12 mouse cellular contexts compared by ENCODE assay signal in genomic region chr2:164496331-164496730, GRCm38 (mm10). TPM values are rescaled to one million over a fixed set of nuclear protein-coding genes. Genes with fewer than 3 reads are reported as not detected.
DNase-seq lines count a peak whose midpoint lies in the region; ATAC-seq and TF ChIP-seq lines count a peak whose summit lies in the region.
"Had no signal": no experiment of that assay in that cellular context is flagged by ENCODE, and none has a peak within 500 bp of the region (broad histone marks: within the 10 kb centered on the region; RNA-seq: fewer than 3 reads in every experiment).

No protein-coding gene starts in this region.

- no peak overlapping the region for H3ac ChIP-seq in myocyte (ENCODE audit: control insufficient read depth, insufficient read length)

- H3K4me3 ChIP-seq in lung, embryonic 14.5 days (ENCODE audit: low read depth, low read length): no peak overlapping the region
- peak overlapping the region; percentile 95 for H3K4me3 ChIP-seq in embryonic facial prominence, embryonic 10.5 days
- H3K4me3 ChIP-seq in hindbrain, embryonic 14.5 days (replicated peaks; ENCODE audit: low read length): peak overlapping the region; percentile 83; the same call in 1 of the 2 replicates
- H3K4me3 ChIP-seq in myocyte: peak overlapping the region; percentile 92

- H3K4me1 ChIP-seq in lung, embryonic 14.5 days (ENCODE audit: insufficient read depth): peaks cover 9% of the 10 kb centered on the region
- H3K4me1 ChIP-seq in embryonic facial prominence, embryonic 10.5 days: peaks cover 10% of the 10 kb centered on the region
- peaks cover 17% of the 10 kb centered on the region for H3K4me1 ChIP-seq in hindbrain, embryonic 14.5 days (replicated peaks; ENCODE audit: control insufficient read depth, insufficient read depth, low read length)

- peaks cover 11% of the 10 kb centered on the region for H3K79me2 ChIP-seq in myocyte (ENCODE audit: control insufficient read depth, insufficient read depth)

- peak overlapping the region; percentile 98; the same call in 1 of the 2 replicates for H3K4me2 ChIP-seq in lung, embryonic 14.5 days
- H3K4me2 ChIP-seq in hindbrain, embryonic 14.5 days (replicated peaks): peak overlapping the region; percentile 97
- peak overlapping the region; percentile 83 for H3K4me2 ChIP-seq in myocyte (ENCODE audit: low read depth)

- no peak for ATAC-seq in lung, embryonic 14.5 days (ENCODE audit: insufficient read depth)
- no peak for ATAC-seq in hindbrain, embryonic 14.5 days (ENCODE audit: low FRiP score)

- intact Hi-C loops in left cerebral cortex, postnatal 14 days (cut with DNase I): loop anchor here (2.0 kb wide), 1 partner anchor 36 kb away; the partner anchor contains the start of gene Gm20458

- no peaks in the 10 kb centered on the region for H3K9me3 ChIP-seq in lung, embryonic 14.5 days (ENCODE audit: low read depth, low read length)
- no peaks in the 10 kb centered on the region for H3K9me3 ChIP-seq in embryonic facial prominence, embryonic 10.5 days
- no peaks in the 10 kb centered on the region for H3K9me3 ChIP-seq in hindbrain, embryonic 14.5 days (ENCODE audit: control insufficient read depth, low read length)

- no peak for DNase-seq in lung, embryonic 14.5 days
- no peak for DNase-seq in lung, postnatal 36 days
- no peak for DNase-seq in embryonic facial prominence, embryonic 10.5 days (ENCODE audit: low spot score)
- no peak for DNase-seq in hindbrain, embryonic 14.5 days (ENCODE audit: low spot score)
- no peak for DNase-seq in right cerebral cortex, adult 18-20 months
- no peak for DNase-seq in left cerebral cortex, postnatal 14 days (ENCODE audit: low spot score in 2 of 2)
- DNase-seq: cerebellum, adult 18-20 months; lung, postnatal 10 days; thymus, postnatal 25 days had no signal

- H3K9ac ChIP-seq in lung, embryonic 14.5 days: no peak overlapping the region
- H3K9ac ChIP-seq in hindbrain, embryonic 14.5 days: no peak overlapping the region

- 38% methylated on average over 1 of the region's 1 CpGs for WGBS in lung, embryonic 14.5 days
- 76% methylated on average over 1 of the region's 1 CpGs for WGBS in embryonic facial prominence, embryonic 10.5 days
- 73% methylated on average over 1 of the region's 1 CpGs for WGBS in hindbrain, embryonic 14.5 days

- peaks cover 14% of the 10 kb centered on the region for H3K36me3 ChIP-seq in lung, embryonic 14.5 days (ENCODE audit: insufficient read depth)
- peaks cover 22% of the 10 kb centered on the region for H3K36me3 ChIP-seq in embryonic facial prominence, embryonic 10.5 days (replicated peaks)
- peaks cover 20% of the 10 kb centered on the region for H3K36me3 ChIP-seq in hindbrain, embryonic 14.5 days (replicated peaks; ENCODE audit: control insufficient read depth, insufficient read depth)
- H3K36me3 ChIP-seq in myocyte (ENCODE audit: control insufficient read depth, insufficient read depth): no peaks in the 10 kb centered on the region

- H3K27me3 ChIP-seq in lung, embryonic 14.5 days (ENCODE audit: insufficient read depth, low read length): no peaks in the 10 kb centered on the region
- H3K27me3 ChIP-seq in embryonic facial prominence, embryonic 10.5 days (replicated peaks; ENCODE audit: low read depth, poor library complexity, severe bottlenecking): 0 out of 2 replicates have a peak, but pooled peaks cover 4% of the 10 kb centered on the region
- H3K27me3 ChIP-seq in hindbrain, embryonic 14.5 days (ENCODE audit: control insufficient read depth, insufficient read depth, low read length): no peaks in the 10 kb centered on the region
- no peaks in the 10 kb centered on the region for H3K27me3 ChIP-seq in myocyte (ENCODE audit: control insufficient read depth, insufficient read depth, insufficient read length)

- no peak for TF ChIP-seq POLR2A in myocyte (IDR thresholded peaks at IDR 0.05; ENCODE audit: insufficient read length, low read depth)

- no peak for TF ChIP-seq CTCF in lung, embryonic 14.5 days (IDR thresholded peaks at IDR 0.05; ENCODE audit: low read depth)

- no peak overlapping the region for H3K27ac ChIP-seq in lung, embryonic 14.5 days (ENCODE audit: low read depth)
- no peak overlapping the region for H3K27ac ChIP-seq in embryonic facial prominence, embryonic 10.5 days (replicated peaks)
- no peak overlapping the region for H3K27ac ChIP-seq in hindbrain, embryonic 14.5 days

TF ChIP-seq in myocyte, 11 proteins besides CTCF, POLR2A, EP300 and RAD21:
- TF ChIP-seq MAX (IDR thresholded peaks at IDR 0.05; ENCODE audit: low read depth) (no peak), MYOG (IDR thresholded peaks at IDR 0.05; ENCODE audit: control insufficient read depth in 1 of 3, insufficient read depth in 1 of 3, insufficient read length in 2 of 3, low read depth in 2 of 3) (no peak), TCF3 (IDR thresholded peaks at IDR 0.05; ENCODE audit: insufficient read length, low read depth) (no peak), POLR2AphosphoS2 (IDR thresholded peaks at IDR 0.05; ENCODE audit: insufficient read length, low read depth) (no peak), E2F4 (IDR thresholded peaks at IDR 0.05; ENCODE audit: insufficient read depth) (no peak), CEBPB (IDR thresholded peaks at IDR 0.05; ENCODE audit: insufficient read depth, poor library complexity, severe bottlenecking) (no peak)
TF ChIP-seq in myocyte: peak in this region for 0.

RNA-seq across cellular contexts. Expression of gene Pigt, which starts 1.0 kb away (rescaled TPM):
- polyA plus RNA-seq in lung, embryonic 14.5 days (2014; fragmentation: Nextera tagmentation; extraction: Ambion mirVana): 70.1 and 71.0 TPM in 2 replicates
- polyA plus RNA-seq in embryonic facial prominence, embryonic 10.5 days (2016; fragmentation: Nextera tagmentation; extraction: Ambion mirVana): 34.8 and 38.1 TPM in 2 replicates
- polyA plus RNA-seq in hindbrain, embryonic 14.5 days (2014; fragmentation: Nextera tagmentation; extraction: Ambion mirVana): 109 and 110 TPM in 2 replicates
- polyA plus RNA-seq in myocyte (2012; fragmentation: generic; extraction: Trizol): 79.2 TPM
- total RNA-seq in left cerebral cortex, postnatal 14 days (2021): 100 to 1,000 TPM; 115 to 122 TPM

RNA-seq across cellular contexts. Expression of gene Dbndd2, which starts 10.4 kb away (rescaled TPM):
- polyA plus RNA-seq in lung, embryonic 14.5 days (2014; fragmentation: Nextera tagmentation; extraction: Ambion mirVana): 4.4 and 5.3 TPM in 2 replicates
- polyA plus RNA-seq in embryonic facial prominence, embryonic 10.5 days (2016; fragmentation: Nextera tagmentation; extraction: Ambion mirVana): 1.8 TPM in 2 replicates
- polyA plus RNA-seq in hindbrain, embryonic 14.5 days (2014; fragmentation: Nextera tagmentation; extraction: Ambion mirVana): 13.8 and 14.4 TPM in 2 replicates
- polyA plus RNA-seq in myocyte (2012; fragmentation: generic; extraction: Trizol): 16.4 TPM
- total RNA-seq in left cerebral cortex, postnatal 14 days (2021): 100 to 1,000 TPM; 112 to 116 TPM

RNA-seq across cellular contexts. Expression of gene Trp53tg5, which starts 22.8 kb away (rescaled TPM):
- polyA plus RNA-seq in lung, embryonic 14.5 days (2014; fragmentation: Nextera tagmentation; extraction: Ambion mirVana): not detected in 2 replicates
- polyA plus RNA-seq in embryonic facial prominence, embryonic 10.5 days (2016; fragmentation: Nextera tagmentation; extraction: Ambion mirVana): not detected in 2 replicates
- 0.28 TPM in 1 of 2 replicates, not detected in the other for polyA plus RNA-seq in hindbrain, embryonic 14.5 days (2014; fragmentation: Nextera tagmentation; extraction: Ambion mirVana)
- polyA plus RNA-seq in myocyte (2012; fragmentation: generic; extraction: Trizol): not detected
- total RNA-seq in left cerebral cortex, postnatal 14 days (2021): not detected
- polyA plus RNA-seq: frontal cortex, adult 2 months; kidney, embryonic 16.5 days had no signal

RNA-seq across cellular contexts. Expression of gene Gm20458, which starts 35.6 kb away (rescaled TPM):
- 14.4 and 14.9 TPM in 2 replicates for polyA plus RNA-seq in lung, embryonic 14.5 days (2014; fragmentation: Nextera tagmentation; extraction: Ambion mirVana)
- polyA plus RNA-seq in embryonic facial prominence, embryonic 10.5 days (2016; fragmentation: Nextera tagmentation; extraction: Ambion mirVana): 3.1 and 3.2 TPM in 2 replicates
- 8.6 and 10.0 TPM in 2 replicates for polyA plus RNA-seq in hindbrain, embryonic 14.5 days (2014; fragmentation: Nextera tagmentation; extraction: Ambion mirVana)
- 31.6 TPM for polyA plus RNA-seq in myocyte (2012; fragmentation: generic; extraction: Trizol)
- 10 to 100 TPM in 1 of 2 experiments, 1 to 10 TPM in 1; 1.9 to 12.2 TPM for total RNA-seq in left cerebral cortex, postnatal 14 days (2021)

RNA-seq across cellular contexts. Expression of gene Sys1, which starts 39.6 kb away (rescaled TPM):
- 65.6 and 68.7 TPM in 2 replicates for polyA plus RNA-seq in lung, embryonic 14.5 days (2014; fragmentation: Nextera tagmentation; extraction: Ambion mirVana)
- 52.5 and 53.1 TPM in 2 replicates for polyA plus RNA-seq in embryonic facial prominence, embryonic 10.5 days (2016; fragmentation: Nextera tagmentation; extraction: Ambion mirVana)
- 87.1 and 92.6 TPM in 2 replicates for polyA plus RNA-seq in hindbrain, embryonic 14.5 days (2014; fragmentation: Nextera tagmentation; extraction: Ambion mirVana)
- 47.6 TPM for polyA plus RNA-seq in myocyte (2012; fragmentation: generic; extraction: Trizol)
- 10 to 100 TPM; 38.0 to 44.4 TPM for total RNA-seq in left cerebral cortex, postnatal 14 days (2021)
